Mouse (Mus musculus): ENCODE results near the gene Clca3a1.
A peak's percentile ranks its signal among the peaks of the same experiment; 100 is the strongest.

The Clca3a1 gene

GRCm38 (mm10) chr3:144719088-144719900 lies 41.5 kb downstream of the Clca3a1 start:
- DNase-seq (ENCODE audit: low read depth, low spot score) = peak; percentile 61

DNA sequence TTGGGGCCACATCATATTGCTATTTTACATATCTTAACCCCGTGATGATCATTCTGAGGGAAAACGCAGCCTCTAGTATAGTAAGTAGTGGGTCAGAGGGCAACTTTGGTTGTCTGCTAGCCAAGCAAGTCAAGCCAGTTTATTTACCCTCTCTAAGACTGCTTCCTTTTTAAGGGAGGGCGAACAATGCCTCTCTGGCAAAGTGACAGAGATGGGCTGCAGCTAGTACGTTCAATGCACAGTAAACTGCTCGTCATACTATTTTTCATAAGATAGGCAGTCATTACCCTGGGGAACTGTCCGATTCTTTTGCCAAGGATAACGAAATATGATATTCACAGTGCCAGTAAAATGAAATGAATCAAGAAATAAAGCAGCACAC lies 42.1 kb downstream of the Clca3a1 start:
- DNase-seq (ENCODE audit: low read depth, low spot score) = no peak

- DNase-seq (ENCODE audit: low read depth, low spot score) = no peak
Observed at GRCm38 (mm10) chr3:144717835-144718234, 42.9 kb downstream of the Clca3a1 start.

DNA sequence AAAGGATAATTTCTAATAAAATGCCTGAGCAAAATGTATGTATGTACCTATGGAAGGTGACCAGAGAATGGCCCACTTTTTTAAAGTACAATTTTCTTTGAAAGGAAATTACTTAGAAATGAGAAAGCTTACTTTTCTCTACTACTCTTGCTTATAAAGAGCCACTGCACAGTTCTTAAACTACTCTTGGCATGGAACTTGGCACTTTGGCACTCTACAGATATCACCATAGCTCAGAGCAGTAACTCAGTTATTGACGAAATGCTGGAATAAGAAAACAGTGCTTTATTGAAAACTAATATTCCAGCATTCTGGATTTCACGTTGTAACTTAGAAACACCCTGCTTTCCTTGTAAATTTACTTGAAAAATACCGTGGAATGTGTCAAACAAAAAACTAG lies 43.7 kb downstream of the Clca3a1 start:
- DNase-seq (ENCODE audit: low read depth, low spot score) = no peak

GRCm38 (mm10) chr3:144715901-144716300 lies 44.9 kb downstream of the Clca3a1 start:
- DNase-seq (ENCODE audit: low read depth, low spot score) = no peak

GRCm38 (mm10) chr3:144715033-144715432 lies 45.7 kb downstream of the Clca3a1 start:
- DNase-seq (ENCODE audit: low read depth, low spot score) = no peak

GRCm38 (mm10) chr3:144714606-144715005 lies 46.2 kb downstream of the Clca3a1 start:
- DNase-seq (ENCODE audit: low read depth, low spot score) = no peak

GRCm38 (mm10) chr3:144714126-144714525 lies 46.7 kb downstream of the Clca3a1 start:
- no peak for DNase-seq (ENCODE audit: low read depth, low spot score)

DNA sequence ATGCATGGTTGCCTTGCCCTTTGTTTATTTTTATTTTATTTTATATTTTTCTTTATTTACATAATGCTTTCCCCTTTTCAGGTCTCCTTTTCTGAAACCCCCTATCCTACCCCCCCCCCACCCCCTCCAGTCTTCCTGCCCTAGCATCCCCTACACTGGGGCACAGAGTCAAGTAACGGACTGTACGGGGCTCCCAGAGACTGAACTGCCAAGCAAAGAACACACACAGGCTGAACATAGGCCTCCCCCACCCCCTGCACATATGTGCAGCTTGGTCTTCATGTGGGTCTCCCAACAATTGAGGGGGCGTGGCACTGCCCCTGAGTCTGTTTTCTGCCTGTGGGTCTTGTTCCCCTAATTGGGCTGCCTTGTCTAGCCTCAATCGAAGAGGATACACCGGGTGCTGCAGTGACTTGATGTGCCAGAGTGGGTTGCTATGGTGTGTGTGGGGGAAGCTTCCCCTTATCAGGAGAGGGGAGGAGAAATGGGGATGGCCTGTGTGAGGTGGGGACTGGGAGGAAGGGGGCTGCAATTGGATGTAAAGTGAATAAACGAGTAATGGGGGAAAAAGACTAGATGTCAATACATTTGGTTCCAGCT lies 49.1 kb downstream of the Clca3a1 start:
- DNase-seq (ENCODE audit: low read depth, low spot score) = no peak

GRCm38 (mm10) chr3:144708612-144709011 lies 52.2 kb downstream of the Clca3a1 start:
- DNase-seq (ENCODE audit: low read depth, low spot score) = no peak

- DNase-seq (ENCODE audit: low read depth, low spot score) = no peak
Observed at GRCm38 (mm10) chr3:144703959-144704358, 56.8 kb downstream of the Clca3a1 start.

GRCm38 (mm10) chr3:144698790-144699433 lies 61.9 kb downstream of the Clca3a1 start:
- no peak for DNase-seq (ENCODE audit: low read depth, low spot score)

GRCm38 (mm10) chr3:144697942-144698341 lies 62.8 kb downstream of the Clca3a1 start:
- no peak for DNase-seq (ENCODE audit: low read depth, low spot score)

GRCm38 (mm10) chr3:144697154-144697553 lies 63.6 kb downstream of the Clca3a1 start:
- DNase-seq (ENCODE audit: low read depth, low spot score) = no peak

DNA sequence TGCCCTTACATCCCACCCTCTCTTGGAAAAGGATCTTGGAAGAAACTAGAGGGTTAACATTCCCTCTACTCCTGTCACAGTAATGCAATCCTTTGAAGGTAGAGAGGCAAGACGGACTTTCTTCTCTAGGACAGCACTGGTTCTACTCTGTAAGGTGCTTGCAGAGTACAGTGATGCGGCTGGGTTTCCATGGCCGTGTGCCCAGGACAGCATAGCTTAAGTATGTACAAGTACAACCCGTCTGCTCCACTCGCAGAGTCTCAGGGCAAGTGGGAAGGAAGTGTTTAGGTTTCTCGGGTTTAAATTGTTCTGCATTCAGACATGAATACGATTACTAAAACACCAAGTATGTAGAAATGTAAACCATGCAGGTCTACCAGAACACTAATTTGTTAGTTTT lies 65.8 kb downstream of the Clca3a1 start:
- no peak for DNase-seq (ENCODE audit: low read depth, low spot score)

- no peak for DNase-seq (ENCODE audit: low read depth, low spot score)
Observed at GRCm38 (mm10) chr3:144694040-144694439, 66.7 kb downstream of the Clca3a1 start.

DNA sequence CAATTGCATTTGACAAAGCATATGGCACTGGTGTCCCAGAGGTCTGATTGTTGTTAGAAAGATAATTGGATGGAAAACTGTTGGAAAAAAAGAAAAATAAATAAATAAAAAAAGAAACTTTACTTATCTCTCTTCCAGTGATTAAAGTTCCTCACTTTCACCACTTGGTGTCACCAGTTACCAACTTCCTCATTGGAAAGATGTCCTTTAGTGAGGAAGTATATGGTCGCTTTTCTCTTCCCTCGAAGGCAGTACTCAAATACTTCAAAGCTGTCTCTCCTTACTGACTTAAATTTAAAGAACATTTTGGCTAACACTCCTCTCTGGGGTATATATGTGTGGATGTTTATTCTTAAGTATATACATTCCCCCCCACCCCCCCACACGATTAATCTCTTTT lies 68.7 kb downstream of the Clca3a1 start:
- peak; percentile 39 for DNase-seq (ENCODE audit: low read depth, low spot score)

DNA sequence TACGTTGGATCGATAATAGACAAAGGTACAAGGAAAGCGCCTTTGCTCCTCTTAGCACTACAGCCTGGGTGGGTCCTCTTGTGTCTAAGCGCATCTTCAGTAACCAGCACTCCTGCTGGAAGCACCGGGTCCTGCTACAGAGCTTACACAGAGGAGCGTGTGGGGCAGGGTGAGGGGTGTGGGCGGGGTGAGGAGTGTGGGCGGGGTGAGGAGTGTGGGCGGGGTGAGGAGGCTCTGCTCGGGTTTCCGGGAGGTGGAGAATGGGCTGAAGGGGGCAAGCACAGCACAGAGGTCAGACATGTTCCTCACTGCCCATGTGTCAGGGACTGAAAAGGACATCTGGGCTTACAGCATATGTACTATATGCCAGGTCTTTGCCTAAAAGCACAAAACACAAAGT lies 71.5 kb downstream of the Clca3a1 start:
- DNase-seq (ENCODE audit: low read depth, low spot score) = no peak

GRCm38 (mm10) chr3:144688284-144688683 lies 72.5 kb downstream of the Clca3a1 start:
- no peak for DNase-seq (ENCODE audit: low read depth, low spot score)

DNA sequence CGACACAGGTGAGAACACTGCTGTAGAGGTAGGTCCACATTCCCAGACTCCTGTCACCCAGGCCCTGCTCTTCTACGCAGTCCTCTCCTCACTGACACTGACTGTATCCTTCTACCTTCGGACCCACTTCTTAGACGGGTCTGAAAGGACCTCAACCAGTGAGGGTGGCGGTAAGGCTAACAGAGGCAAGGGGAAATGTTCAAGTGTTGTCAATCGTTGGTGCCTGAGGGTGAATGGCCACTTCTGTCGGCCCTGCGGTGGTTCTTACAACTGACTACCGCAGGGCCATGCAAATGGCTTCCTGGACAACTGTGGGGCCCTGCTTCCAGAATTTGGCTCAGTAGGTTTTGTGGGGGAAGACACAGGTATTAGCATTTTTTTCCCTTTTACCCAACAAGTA lies 73.2 kb downstream of the Clca3a1 start:
- DNase-seq (ENCODE audit: low read depth, low spot score) = no peak

DNA sequence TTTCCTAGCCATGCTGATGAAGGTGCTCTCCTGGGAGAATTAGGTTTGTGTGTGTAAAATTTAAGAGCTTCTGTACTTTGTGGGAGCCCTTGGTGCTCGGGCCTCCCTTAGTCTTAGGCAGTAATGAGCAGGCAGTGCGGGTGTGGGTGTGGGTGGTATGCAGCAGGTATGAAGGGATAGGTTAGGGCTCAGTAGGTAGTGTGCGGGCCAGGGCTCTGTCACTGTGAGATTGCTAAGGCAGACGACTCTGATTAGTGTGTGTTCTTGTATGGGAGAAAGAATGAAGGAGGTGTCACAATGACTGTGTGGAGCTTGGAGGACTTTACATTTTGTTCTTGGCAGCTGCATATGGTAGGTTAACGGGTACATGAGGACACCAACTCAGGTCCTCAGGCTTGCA lies 74.6 kb downstream of the Clca3a1 start:
- DNase-seq (ENCODE audit: low read depth, low spot score) = no peak

- DNase-seq (ENCODE audit: low read depth, low spot score) = no peak
Observed at GRCm38 (mm10) chr3:144683136-144683814, 77.5 kb downstream of the Clca3a1 start.
